Mouse (Mus musculus): Measurements from ENCODE around the gene Nell1. TPM values are rescaled to one million over a fixed set of nuclear protein-coding genes. Genes with fewer than 3 reads are reported as not detected.

The Nell1 gene
- total and polyA plus RNA-seq, 3 experiments = 0.27 to 0.59 (median 0.49) TPM

GRCm38 (mm10) chr7:50295508-50295907, 320.8 kb downstream of the Nell1 start:
- DNase-seq = no peak

GRCm38 (mm10) chr7:50338226-50338625, 363.6 kb downstream of the Nell1 start:
- no peak for DNase-seq

GRCm38 (mm10) chr7:50338757-50339156, 364.1 kb downstream of the Nell1 start:
- no peak for DNase-seq

GRCm38 (mm10) chr7:50351564-50351963, 376.9 kb downstream of the Nell1 start:
- DNase-seq = no peak

- DNase-seq = no peak
Measured at GRCm38 (mm10) chr7:50357213-50357612, 382.5 kb downstream of the Nell1 start.

- DNase-seq = no peak
Measured at GRCm38 (mm10) chr7:50362039-50362438, 387.4 kb downstream of the Nell1 start.

- no peak for DNase-seq
Measured at GRCm38 (mm10) chr7:50374876-50375275, 400.2 kb downstream of the Nell1 start.

GRCm38 (mm10) chr7:50410421-50410820, 435.8 kb downstream of the Nell1 start:
- DNase-seq = no peak

GRCm38 (mm10) chr7:50419976-50420375, 445.3 kb downstream of the Nell1 start:
- peak; percentile 3 for DNase-seq

GRCm38 (mm10) chr7:50422422-50423195, 447.9 kb downstream of the Nell1 start:
- no peak for DNase-seq

GRCm38 (mm10) chr7:50429725-50430124, 455.1 kb downstream of the Nell1 start:
- DNase-seq = no peak

- DNase-seq = no peak
Measured at GRCm38 (mm10) chr7:50441237-50441636, 466.6 kb downstream of the Nell1 start.

- DNase-seq = no peak
Measured at GRCm38 (mm10) chr7:50447316-50447715, 472.7 kb downstream of the Nell1 start.

GRCm38 (mm10) chr7:50467742-50468141, 493.1 kb downstream of the Nell1 start:
- DNase-seq = no peak

GRCm38 (mm10) chr7:50470555-50470954, 495.9 kb downstream of the Nell1 start:
- DNase-seq = no peak

GRCm38 (mm10) chr7:50482011-50482410, 507.3 kb downstream of the Nell1 start:
- DNase-seq = no peak

- peak; percentile 11 for DNase-seq
Measured at GRCm38 (mm10) chr7:50485304-50485703, 510.6 kb downstream of the Nell1 start.

- DNase-seq = no peak
Measured at GRCm38 (mm10) chr7:50486884-50487420, 512.3 kb downstream of the Nell1 start.

GRCm38 (mm10) chr7:50501562-50501961, 526.9 kb downstream of the Nell1 start:
- DNase-seq = no peak

- no peak for DNase-seq
Measured at GRCm38 (mm10) chr7:50507047-50507446, 532.4 kb downstream of the Nell1 start.

GRCm38 (mm10) chr7:50514830-50515229, 540.2 kb downstream of the Nell1 start:
- no peak for DNase-seq

GRCm38 (mm10) chr7:50516681-50517080, 542.0 kb downstream of the Nell1 start:
- DNase-seq = no peak

GRCm38 (mm10) chr7:50543373-50543772, 568.7 kb downstream of the Nell1 start:
- no peak for DNase-seq

- no peak for DNase-seq
Measured at GRCm38 (mm10) chr7:50549572-50549971, 574.9 kb downstream of the Nell1 start.
